Mouse (Mus musculus) thymus, postnatal 10 days (tissue): ENCODE data around the gene Nf2.

Experiments
- DNase-seq, 2 experiments: peaks; one replicate each; pipeline ENCODE4 v3.0.0; 2021; ENCODE audit warnings: low spot score in 2 of 2

Gene Nf2

DNA sequence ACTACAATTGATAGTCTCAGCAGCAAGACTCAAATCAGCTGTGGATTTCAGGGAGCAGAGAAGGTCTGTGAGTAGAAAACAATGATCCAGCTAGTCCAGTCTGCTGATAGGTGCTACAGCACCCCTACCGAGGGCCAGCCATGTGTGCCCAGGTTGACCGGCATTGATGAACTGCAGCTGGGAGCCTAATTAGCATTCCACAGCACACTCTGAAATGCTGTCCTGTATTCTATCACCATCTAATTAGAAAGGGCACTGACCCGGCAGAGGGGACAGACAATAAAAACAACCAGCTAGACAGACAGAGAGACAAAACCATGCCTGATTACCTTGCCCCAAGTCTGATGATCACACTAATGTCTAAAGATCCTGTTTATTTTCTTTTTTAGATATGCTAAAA is 56.3 kb downstream of the Nf2 start:
- DNase-seq, result no peak

DNA sequence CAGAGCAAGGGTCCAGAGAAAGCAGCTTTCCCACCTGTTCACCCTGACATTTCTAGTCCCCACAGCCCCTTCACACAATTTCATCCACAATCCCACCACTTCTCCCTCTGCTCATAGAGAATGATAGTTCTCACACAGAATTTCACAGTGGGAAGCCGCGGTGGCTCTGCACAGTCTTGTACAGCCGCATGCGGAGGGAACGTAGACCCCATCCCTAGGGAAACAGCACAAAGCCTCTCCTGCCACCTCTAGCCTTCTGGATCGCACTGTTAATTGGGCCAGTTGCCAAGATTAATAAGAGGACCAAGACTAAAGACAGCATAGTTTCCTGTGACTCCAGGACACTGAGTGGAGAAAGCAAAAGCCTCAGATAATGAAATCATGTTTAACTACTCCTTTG is 57.8 kb downstream of the Nf2 start:
- no peak for DNase-seq

DNA sequence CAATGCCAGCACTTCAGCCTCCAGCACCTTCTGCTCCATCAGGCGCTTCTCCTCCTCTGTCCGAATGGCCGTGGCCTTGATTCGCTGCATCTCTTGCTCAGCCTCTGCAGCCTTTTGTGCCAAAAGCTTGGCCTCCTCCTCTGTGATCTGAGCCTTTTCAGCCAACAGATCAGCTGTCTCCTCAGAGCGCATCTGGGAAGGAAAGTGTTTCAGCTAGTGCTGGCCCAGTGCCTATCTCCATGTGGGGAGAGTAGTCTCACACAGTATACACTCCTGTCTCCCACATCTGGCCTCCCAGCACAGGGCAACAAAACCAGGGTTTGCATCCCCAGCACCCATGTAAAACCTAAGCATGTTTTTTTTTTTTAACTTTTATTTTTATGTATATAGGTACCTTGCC is 59.6 kb downstream of the Nf2 start:
- DNase-seq, result no peak

DNA sequence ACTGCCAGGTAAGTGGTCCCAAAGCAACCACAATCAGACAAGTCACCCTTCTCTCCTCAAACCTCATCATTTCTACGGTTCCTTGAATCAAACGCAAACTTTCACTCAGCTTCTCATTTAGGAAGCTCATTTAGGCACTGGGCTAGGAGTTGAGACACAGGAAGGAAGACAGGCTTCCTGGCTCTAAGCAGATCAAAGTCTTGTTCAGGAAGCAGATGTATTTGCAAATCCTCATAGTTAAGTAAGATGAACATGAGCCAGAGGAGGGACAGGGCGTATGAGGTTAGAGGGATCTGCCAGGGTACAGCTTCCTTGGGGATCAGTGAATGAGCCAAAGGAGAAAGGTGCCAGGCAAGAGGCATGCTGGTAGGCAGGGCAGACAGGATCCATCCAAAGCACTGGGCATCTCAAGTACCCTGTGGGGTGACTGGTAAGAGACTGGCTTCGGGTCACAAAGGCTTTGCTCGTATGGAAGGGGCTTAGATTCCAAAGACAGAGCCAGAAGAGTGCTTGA is 64.7 kb downstream of the Nf2 start:
- DNase-seq, result no peak

DNA sequence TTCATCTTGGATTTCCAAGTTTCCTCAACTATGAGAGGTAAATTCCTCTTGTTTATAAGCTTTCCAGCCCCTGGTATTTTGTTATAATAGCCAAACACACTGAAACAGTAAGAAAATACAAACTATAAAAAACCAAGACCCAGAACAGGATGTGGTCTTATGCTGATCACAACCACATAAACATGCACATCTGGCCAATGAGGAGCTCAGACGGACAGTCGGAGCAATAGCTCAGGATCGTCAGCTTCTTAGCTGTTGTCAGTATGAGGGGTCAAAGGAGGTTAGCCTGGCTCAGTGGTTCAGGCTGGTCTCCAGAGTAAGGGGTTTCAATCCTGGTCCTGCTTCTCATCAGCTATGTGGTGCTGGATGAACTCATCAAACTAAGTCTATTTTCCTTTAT is 66.2 kb downstream of the Nf2 start:
- DNase-seq, result no peak

DNA sequence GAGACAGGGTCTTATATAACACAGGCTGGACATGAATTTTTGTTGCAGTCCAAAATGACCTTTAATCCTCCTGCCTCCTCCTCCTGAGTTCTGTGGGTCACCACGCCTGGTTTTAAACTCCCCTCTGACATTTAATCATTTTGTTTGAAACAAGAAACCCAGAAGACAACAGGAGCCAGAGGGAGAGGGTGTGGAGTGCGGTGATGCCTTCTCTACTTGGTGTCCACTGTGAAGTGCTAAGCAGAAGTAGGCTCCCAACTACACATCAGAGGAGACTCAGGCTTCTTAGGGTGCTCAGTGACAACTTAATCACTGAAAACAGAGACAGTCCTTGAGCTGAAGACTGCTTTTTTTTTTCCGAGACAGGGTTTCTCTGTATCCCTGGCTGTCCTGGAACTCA is 68.4 kb downstream of the Nf2 start:
- DNase-seq, result no peak

DNA sequence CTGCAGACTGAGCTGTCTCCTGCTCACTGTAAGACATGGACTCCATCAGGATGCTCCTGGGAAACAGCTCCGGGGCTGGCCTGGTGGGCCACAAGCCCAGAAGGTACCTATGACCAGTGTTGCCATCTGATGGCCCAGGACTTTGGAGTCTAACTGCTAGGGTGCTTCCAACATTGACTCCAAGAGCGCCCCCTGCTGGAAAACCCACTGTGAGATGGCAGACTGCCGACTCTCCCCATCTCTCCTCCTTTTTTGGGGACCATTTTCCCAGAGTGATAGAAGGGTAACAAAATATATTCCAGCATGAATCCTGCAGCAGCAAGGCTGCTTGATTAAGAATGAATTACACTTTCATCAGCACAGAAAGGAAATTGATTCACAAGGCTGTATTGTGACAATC is 76.4 kb downstream of the Nf2 start:
- DNase-seq, result peak; percentile 9 to 75

DNA sequence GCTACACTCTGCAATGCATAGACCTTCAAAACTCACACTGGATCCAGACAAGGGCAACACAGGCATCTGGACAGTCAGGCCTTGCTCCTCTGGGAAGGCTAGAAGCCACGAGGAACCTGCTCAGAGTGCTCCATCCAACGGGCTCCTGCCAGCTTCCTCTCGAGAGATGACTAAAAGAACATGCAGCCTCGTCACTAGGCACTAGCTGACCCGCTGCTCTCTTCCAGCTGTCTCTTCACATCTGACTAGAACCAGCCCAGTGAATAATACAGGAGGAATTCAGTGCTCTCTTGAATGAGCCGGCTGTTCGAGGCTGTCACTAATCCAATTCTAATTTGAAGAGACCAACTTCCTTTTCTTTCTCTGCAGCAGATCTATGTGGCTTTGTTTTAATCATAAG is 77.6 kb downstream of the Nf2 start:
- DNase-seq, result no peak

DNA sequence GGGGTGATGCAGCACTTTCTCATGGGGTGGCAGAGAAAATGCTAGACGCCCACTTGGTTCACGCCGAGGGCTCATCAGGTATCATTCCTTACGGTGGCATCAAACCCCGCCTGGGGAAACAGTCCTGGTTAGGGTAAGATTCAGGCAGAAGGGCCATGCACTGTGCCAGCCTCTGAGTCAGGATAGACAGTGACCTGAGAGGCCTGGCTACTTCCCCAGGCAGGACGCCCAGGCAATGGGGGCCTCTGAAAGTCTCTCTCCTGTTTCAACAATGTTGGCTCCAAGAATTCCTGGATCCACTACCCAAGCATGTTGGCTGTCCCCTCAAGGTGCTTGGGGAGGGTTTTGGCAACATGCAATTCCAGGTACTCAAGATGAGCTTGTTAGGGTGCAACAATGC is 79.5 kb downstream of the Nf2 start:
- no peak for DNase-seq

DNA sequence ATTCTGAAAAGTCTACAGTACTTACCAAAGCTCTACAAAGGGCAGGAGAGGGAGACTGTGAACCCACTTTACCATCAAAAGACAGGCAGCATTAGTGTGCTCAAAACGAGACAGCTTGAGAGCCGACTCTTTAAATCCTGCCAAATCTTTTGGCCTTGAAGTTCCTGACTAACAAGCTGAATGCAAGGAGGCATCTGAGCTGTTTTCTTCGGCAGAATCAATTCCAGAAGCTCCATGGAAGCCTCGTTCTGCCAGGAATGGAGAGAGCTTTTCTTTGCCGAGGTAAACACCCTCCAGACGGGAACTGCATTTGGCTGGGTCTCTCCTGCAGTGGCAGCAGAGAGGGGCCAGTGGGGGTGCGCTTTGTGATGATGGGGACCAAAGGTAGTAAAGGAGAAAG is 80.0 kb downstream of the Nf2 start:
- DNase-seq, result no peak

DNA sequence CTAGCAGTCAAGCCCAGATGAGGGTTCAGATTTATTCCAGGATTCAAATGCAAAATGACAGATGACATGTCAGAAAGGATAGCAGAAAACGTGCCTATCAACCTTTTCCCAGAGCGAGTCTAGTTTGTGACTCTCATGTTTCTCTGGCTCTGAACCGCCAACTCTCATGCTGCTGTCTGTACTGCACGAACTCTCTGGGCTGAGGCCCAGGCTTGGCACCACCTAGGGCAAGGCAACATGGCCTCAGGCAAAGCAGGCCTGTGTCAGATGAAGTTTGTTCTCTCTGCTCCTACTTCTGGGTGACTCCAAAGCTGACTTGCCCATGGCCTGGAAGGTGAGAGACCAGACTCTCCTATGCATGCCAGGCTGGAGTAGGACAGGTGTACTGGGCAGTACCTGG is 80.9 kb downstream of the Nf2 start:
- no peak for DNase-seq

DNA sequence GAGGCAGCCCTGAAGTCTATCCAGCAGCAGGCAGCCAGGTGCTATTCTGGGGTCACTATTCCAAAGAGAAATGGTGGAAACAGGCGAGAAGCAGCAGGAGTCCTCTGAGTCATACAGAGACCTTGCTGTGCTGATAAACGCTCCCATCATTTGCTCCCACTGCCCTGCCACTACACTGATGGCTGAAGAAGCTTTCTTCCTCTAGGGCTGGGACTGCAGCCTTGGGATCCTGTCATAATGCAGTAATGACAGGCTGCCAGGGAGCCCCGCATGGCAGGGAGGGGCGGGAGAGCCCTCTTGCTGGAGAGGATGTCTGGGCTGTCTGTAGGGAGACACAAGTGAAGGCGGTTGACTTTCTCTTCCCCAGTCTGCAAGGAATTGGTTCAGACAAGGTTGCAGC is 84.9 kb downstream of the Nf2 start:
- DNase-seq, result no peak

DNA sequence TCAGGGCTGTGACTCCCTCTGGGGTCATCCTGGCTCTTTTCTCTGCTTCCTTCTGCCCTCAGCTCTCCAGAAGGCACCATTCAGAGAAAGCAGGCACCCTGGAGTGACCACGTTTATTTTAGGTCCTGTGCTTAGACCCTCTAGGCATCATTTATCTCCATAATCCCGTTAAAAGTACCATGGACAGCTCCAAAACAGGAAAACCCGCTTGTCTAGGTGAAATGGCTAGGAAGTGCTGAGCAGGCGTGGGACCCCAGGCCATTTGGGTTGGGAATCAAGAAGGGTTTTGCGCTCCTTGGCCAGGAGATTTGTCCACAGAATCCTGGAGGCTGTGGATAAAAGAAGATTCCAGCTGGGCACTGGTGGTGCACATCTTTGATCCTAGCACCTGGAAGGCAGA is 85.7 kb downstream of the Nf2 start:
- DNase-seq, result no peak

DNA sequence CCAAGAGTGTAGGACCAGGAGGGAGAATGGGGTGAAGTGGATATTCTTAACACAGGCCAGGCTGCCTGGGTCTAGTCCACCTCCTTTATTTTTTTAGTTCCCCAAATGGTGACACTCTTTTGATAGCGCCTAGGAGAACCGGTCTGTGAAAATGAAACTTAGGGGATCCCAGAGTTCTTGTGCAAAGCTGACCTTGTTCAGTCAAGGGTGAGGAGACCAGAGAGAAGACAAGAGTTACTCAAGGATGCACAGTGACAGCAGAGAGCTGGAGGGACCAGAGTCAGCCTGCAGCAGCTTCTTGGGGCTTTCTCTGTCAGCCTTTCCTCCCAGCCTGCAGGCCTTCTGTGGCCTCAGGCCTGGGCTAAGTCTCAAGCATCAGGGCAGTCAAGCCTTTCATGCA is 86.8 kb downstream of the Nf2 start:
- DNase-seq, result no peak

DNA sequence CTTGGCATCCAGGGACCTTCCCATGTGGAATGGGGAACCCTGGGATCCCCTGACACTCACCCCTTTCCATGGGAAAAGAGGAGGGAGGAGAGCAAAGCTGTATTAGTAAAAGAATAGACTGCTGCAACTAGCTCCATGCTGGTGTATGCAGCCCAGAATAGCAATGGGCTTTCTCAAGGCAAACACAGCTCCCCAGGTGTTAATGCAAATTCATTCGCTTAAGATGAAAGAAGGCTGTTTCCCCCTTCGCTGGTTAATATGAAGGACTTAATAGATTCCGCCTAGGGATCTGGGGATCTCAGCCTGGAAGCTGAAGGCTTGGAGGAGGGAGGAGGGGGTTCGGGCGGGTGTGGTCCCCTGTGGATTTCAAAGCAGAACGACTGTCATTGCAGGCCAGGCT is 87.3 kb downstream of the Nf2 start:
- DNase-seq, result no peak

DNA sequence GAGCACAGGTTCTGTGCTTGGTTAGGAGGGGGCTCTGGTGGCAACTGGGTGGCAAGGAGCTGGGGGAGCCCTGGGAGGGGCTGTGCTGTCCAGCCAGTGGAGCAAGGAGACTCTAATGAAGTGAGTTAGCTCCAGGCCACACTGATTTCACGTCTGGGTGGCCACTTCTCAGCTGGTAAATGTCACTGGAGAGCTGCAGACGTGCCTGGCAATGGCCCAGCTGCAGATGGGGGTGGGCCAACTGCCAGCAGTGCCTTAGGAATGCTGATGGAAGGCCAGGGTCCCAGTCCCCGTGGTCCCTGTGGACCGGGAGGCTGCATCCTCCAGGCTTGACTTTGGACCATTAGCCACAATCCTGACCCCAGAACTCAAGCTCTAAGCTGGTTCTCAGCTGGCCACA is 88.9 kb downstream of the Nf2 start:
- no peak for DNase-seq

DNA sequence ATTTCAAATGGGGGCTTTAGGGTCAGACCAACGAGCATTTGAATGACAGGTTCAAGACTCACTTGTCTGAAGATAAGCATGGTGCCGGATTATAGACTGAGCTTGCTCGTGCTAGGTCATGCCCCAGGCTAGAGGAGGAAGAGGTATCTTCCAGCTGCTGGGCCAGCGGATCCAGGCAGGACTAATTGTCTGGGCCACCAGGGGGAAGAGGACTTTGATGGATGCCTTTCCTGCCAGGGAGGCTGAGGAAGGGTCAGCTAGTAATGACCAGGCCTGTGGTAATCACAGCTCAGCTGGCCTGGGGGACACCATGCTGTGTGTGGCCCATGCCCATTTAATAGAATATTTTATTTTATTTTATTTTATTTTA is 91.6 kb downstream of the Nf2 start:
- no peak for DNase-seq

DNA sequence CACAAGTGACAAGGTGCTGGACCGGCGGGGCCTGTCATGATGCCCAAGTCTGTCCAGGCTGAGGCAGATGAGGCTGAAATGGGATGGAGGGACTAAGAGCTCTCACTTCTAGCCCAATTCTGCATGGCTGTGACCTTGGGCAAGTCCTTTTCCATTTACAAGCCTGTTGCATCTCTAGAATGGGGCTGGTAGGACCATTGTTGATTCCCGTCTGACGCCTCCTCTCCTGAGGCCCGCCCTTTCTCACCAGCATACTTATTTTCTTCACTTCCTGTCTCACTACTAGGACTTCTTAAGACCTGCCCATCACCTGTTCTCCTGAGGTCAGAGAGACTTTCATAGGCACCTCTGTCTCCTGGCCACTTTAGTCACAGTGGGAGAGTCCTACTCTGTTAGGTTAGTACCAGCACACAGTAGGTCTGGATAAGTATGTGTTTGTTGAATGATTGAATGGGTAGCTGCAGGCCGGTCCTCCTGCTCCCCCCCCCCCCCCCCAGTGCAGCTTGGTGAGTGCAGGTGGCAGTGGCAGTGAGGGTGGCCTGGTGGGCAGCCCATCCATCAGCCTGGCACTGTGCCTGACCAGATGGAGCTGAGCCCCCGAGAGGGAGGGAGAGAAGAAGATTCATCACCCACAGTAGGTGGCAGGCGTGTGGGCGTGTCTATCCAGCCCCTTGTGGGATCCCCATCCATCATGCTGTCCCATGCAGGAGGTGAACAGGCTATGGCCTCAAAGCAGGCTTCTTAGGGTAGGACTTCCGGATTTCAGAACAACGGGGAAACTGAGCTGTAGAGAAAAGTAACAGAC is 92.2 kb downstream of the Nf2 start:
- no peak for DNase-seq

DNA sequence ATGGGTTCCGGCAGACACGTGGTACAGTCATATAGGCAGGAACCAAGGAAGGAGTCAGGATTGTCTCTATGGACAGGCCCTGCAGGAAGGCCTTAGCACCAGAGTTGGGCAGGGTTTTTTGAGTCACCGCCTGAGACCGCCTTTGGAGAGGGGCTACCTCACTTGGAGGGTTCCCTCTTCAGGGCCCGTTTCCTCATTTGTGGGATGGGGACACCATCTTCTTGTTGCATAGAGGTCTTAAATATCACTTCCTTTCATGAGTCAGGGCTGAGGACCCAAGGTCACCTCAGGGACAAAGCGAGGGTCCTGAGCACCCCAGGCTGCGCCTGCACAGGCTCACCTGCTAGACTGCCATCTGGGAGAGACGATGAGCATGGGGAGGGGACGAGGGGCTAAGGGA is 92.9 kb downstream of the Nf2 start:
- DNase-seq, result no peak

DNA sequence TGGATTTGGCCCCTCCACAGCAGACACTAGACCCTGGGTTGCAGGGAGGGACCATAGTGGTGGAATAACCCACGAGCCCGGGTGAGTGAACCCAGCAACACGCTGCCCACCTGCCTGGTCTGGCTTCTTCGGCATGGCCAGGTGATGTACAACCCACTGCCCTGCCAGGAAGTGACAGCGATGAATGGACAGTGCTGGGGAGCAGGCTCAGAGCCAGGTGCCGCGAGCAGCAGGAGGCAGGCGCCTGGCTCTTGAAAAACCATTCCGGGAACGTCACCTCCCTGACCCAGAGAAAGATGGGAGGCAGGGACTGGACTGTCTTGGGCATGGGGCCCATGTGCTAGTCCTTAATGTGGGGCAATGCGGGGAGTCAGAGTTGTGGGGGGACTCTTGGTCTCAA is 94.5 kb downstream of the Nf2 start:
- DNase-seq, result no peak

DNA sequence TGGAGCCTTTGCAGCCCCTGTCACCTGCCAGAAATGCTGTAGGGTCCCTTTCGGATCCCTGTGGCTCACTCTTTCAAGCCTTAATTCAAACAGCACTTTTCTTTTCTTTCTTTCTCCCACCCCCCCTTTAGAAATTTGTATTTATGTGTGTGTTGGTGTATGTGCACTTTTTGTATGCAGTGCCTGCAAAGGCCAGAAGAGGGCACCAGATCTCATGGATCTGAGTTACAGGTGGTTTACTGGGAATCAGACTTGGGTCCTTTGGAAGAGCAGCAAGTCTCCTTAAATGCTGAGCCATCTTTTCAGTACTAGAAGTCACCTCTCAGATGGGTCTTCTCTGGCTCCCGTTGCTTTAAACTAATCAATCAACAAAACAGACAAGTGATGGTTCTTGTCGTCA is 95.3 kb downstream of the Nf2 start:
- no peak for DNase-seq

DNA sequence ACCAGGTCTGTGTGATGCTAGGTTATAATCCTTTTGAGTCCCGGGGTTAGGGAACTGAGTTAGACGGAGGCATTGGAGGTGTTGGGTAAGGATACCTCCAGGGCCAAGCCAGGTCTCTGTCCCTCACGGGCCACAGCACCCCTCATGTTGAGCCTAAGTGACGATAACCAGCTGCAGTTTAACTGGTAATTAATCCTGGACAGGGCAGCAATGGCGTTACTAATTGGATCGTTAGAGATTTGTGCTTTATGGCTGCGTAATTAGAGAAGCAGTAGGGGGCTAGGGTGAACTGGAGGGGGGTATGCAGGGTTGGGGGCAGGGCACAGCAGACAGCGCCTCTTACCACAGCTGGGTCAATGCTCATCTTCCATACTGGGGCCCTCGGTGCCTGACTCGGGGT is 96.5 kb downstream of the Nf2 start:
- DNase-seq, result no peak

DNA sequence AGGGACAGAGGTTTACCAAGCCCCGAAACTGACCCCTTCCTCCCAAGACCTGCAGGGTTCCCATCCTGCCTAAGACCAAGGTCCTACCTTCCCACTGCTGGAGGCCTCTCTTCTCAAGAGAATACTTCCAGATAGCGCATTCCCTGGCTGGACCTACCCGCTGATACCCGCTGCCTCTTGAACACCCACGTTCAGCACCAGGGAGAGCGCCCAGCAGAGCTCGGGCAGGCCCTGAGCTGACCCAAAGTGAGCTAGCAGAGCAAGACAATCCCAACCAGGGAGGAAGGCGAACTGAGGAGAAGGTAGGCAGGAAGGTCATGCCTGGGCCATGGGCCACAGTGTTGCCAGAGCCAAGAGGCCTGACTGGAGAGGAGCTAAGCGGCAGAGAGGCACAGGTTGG is 99.1 kb downstream of the Nf2 start:
- peak in 1 of 2 experiments; percentile 59 for DNase-seq

DNA sequence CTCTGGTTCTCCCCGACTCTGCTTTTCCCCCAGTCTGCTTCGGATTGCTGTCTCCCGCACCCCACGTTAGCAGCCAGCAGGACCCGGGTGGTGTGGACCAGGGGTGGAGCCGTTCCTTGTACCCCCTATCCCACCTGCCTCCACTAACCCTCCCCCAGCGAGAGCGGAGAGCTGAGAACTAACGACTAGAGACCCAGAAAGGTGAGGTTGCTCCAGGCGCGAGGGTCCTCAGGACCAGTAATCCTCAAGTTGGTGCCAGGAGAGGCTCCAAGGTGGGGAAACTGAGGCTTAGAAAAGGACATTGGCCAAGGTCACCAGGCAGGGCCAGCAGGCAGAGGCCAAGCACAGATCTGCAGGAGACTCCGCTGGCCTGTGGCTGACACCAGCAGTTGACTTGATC is 102.1 kb downstream of the Nf2 start:
- DNase-seq, result no peak
